Mouse (Mus musculus): ENCODE measurements around the gene Adad2. TPM values are rescaled to one million over a fixed set of nuclear protein-coding genes. Genes with fewer than 3 reads are reported as not detected.
A peak's percentile ranks its signal among the peaks of the same experiment; 100 is the strongest.

Gene Adad2
- polyA plus RNA-seq, 1 experiment from 2014 or later, result not detected

- H3K9ac ChIP-seq (ENCODE audit: low read depth, low read length), result no peak overlapping the region
- H3K4me3 ChIP-seq (replicated peaks; ENCODE audit: low read depth, low read length), result no peak overlapping the region
- DNase-seq (ENCODE audit: low spot score), result no peak
- peaks cover 2% of the 10 kb centered on the region; the same call in 1 of the 2 replicates for H3K27me3 ChIP-seq (ENCODE audit: insufficient read depth, low read length)
- no peak overlapping the region for H3K4me2 ChIP-seq (ENCODE audit: low read length)
- WGBS, result 39% methylated on average over 10 of the region's 10 CpGs
- no peak for TF ChIP-seq CTCF (IDR thresholded peaks at IDR 0.05; ENCODE audit: low read depth)
- no peak overlapping the region for H3K27ac ChIP-seq
- H3K36me3 ChIP-seq (ENCODE audit: insufficient read depth, low read length), result no peaks in the 10 kb centered on the region
- no peaks in the 10 kb centered on the region for H3K9me3 ChIP-seq (replicated peaks; ENCODE audit: low read length)
- H3K4me1 ChIP-seq (replicated peaks; ENCODE audit: insufficient read depth, low read length), result no peaks in the 10 kb centered on the region
- no peak for ATAC-seq (replicated peaks; ENCODE audit: low FRiP score, low read depth)
Measured at GRCm38 (mm10) chr8:119627613-119628359, 15.2 kb downstream of the Adad2 start.

GRCm38 (mm10) chr8:119630841-119631240, 18.3 kb downstream of the Adad2 start:
- WGBS, result 24% methylated on average over 3 of the region's 3 CpGs
- Histone ChIP-seq H3K4me1 (replicated peaks; ENCODE audit: insufficient read depth, low read length) (peaks cover 12% of the 10 kb centered on the region; the same call in 1 of the 2 replicates), H3K4me3 (replicated peaks; ENCODE audit: low read depth, low read length) (no peak overlapping the region), H3K9me3 (replicated peaks; ENCODE audit: low read length) (no peaks in the 10 kb centered on the region), H3K27ac (no peak overlapping the region), H3K36me3 (ENCODE audit: insufficient read depth, low read length) (no peaks in the 10 kb centered on the region), H3K9ac (ENCODE audit: low read depth, low read length) (no peak overlapping the region), H3K4me2 (ENCODE audit: low read length) (no peak overlapping the region), H3K27me3 (ENCODE audit: insufficient read depth, low read length) (peaks cover 8% of the 10 kb centered on the region)
- ATAC-seq (replicated peaks; ENCODE audit: low FRiP score, low read depth) (no peak), DNase-seq (ENCODE audit: low spot score) (no peak)
- no peak for TF ChIP-seq CTCF (IDR thresholded peaks at IDR 0.05; ENCODE audit: low read depth)

GRCm38 (mm10) chr8:119632246-119632645, 19.7 kb downstream of the Adad2 start:
- Histone ChIP-seq H3K4me1 (replicated peaks; ENCODE audit: insufficient read depth, low read length) (peaks cover 12% of the 10 kb centered on the region; the same call in 1 of the 2 replicates), H3K27me3 (ENCODE audit: insufficient read depth, low read length) (peaks cover 8% of the 10 kb centered on the region), H3K9ac (ENCODE audit: low read depth, low read length) (no peak overlapping the region), H3K36me3 (ENCODE audit: insufficient read depth, low read length) (no peaks in the 10 kb centered on the region), H3K4me2 (ENCODE audit: low read length) (no peak overlapping the region), H3K4me3 (replicated peaks; ENCODE audit: low read depth, low read length) (no peak overlapping the region), H3K27ac (no peak overlapping the region), H3K9me3 (replicated peaks; ENCODE audit: low read length) (no peaks in the 10 kb centered on the region)
- DNase-seq (ENCODE audit: low spot score), result no peak
- ATAC-seq (replicated peaks; ENCODE audit: low FRiP score, low read depth), result no peak
- TF ChIP-seq CTCF (IDR thresholded peaks at IDR 0.05; ENCODE audit: low read depth), result no peak
- 85% methylated on average over 9 of the region's 9 CpGs for WGBS

- no peak for TF ChIP-seq CTCF (IDR thresholded peaks at IDR 0.05; ENCODE audit: low read depth)
- WGBS, result 61% methylated on average over 29 of the region's 29 CpGs
- ATAC-seq (replicated peaks; ENCODE audit: low FRiP score, low read depth), result no peak
- H3K4me2 ChIP-seq (ENCODE audit: low read length), result no peak overlapping the region
- H3K4me3 ChIP-seq (replicated peaks; ENCODE audit: low read depth, low read length), result no peak overlapping the region
- H3K27me3 ChIP-seq (ENCODE audit: insufficient read depth, low read length), result peaks cover 8% of the 10 kb centered on the region
- no peak overlapping the region for H3K27ac ChIP-seq
- peaks cover 12% of the 10 kb centered on the region; the same call in 1 of the 2 replicates for H3K4me1 ChIP-seq (replicated peaks; ENCODE audit: insufficient read depth, low read length)
- DNase-seq (ENCODE audit: low spot score), result no peak
- no peaks in the 10 kb centered on the region for H3K9me3 ChIP-seq (replicated peaks; ENCODE audit: low read length)
- no peaks in the 10 kb centered on the region for H3K36me3 ChIP-seq (ENCODE audit: insufficient read depth, low read length)
- H3K9ac ChIP-seq (ENCODE audit: low read depth, low read length), result no peak overlapping the region
Measured at GRCm38 (mm10) chr8:119632909-119633308, 20.4 kb downstream of the Adad2 start.

- DNase-seq (ENCODE audit: low spot score) (peak; percentile 66), ATAC-seq (replicated peaks; ENCODE audit: low FRiP score, low read depth) (peak; percentile 45; the same call in 1 of the 2 replicates)
- no peak for TF ChIP-seq CTCF (IDR thresholded peaks at IDR 0.05; ENCODE audit: low read depth)
- Histone ChIP-seq H3K9me3 (replicated peaks; ENCODE audit: low read length) (no peaks in the 10 kb centered on the region), H3K27me3 (ENCODE audit: insufficient read depth, low read length) (peaks cover 8% of the 10 kb centered on the region), H3K36me3 (ENCODE audit: insufficient read depth, low read length) (no peaks in the 10 kb centered on the region), H3K4me1 (replicated peaks; ENCODE audit: insufficient read depth, low read length) (peaks cover 12% of the 10 kb centered on the region; the same call in 1 of the 2 replicates), H3K4me3 (replicated peaks; ENCODE audit: low read depth, low read length) (no peak overlapping the region), H3K9ac (ENCODE audit: low read depth, low read length) (no peak overlapping the region), H3K27ac (no peak overlapping the region), H3K4me2 (ENCODE audit: low read length) (0 out of 2 replicates have a peak overlapping the region, but pooled peaks have one; percentile 7)
- 12% methylated on average over 14 of the region's 14 CpGs for WGBS
Measured at GRCm38 (mm10) chr8:119634616-119635336, 22.2 kb downstream of the Adad2 start.

GRCm38 (mm10) chr8:119635378-119635777, 22.8 kb downstream of the Adad2 start, which contains the start of gene Kcng4:
TSS of gene Kcng4 (minus strand) at chr8:119635680.
- Histone ChIP-seq H3K27ac (no peak within 1 kb of the TSS), H3K4me3 (replicated peaks; ENCODE audit: low read depth, low read length) (no peak within 1 kb of the TSS), H3K9me3 (replicated peaks; ENCODE audit: low read length) (no peaks in the 10 kb centered on the region), H3K36me3 (ENCODE audit: insufficient read depth, low read length) (no peaks in the 10 kb centered on the region), H3K9ac (ENCODE audit: low read depth, low read length) (no peak within 1 kb of the TSS), H3K4me2 (ENCODE audit: low read length) (0 out of 2 replicates have a peak within 1 kb of the TSS, but pooled peaks have one; percentile 7), H3K27me3 (ENCODE audit: insufficient read depth, low read length) (peaks cover 8% of the 10 kb centered on the region), H3K4me1 (replicated peaks; ENCODE audit: insufficient read depth, low read length) (peaks cover 12% of the 10 kb centered on the region; the same call in 1 of the 2 replicates)
- no peak for TF ChIP-seq CTCF (IDR thresholded peaks at IDR 0.05; ENCODE audit: low read depth)
- 26% methylated on average over 6 of the region's 6 CpGs for WGBS
- DNase-seq (ENCODE audit: low spot score) (peak; percentile 57), ATAC-seq (replicated peaks; ENCODE audit: low FRiP score, low read depth) (no peak; the same call in 1 of the 2 replicates)
